Mouse (Mus musculus): ENCODE results near the gene Rnft2. TPM values are rescaled to one million over a fixed set of nuclear protein-coding genes. Genes with fewer than 3 reads are reported as not detected.

Rnft2 gene
- polyA plus RNA-seq, 2 experiments, result 0.04 to 1.1 TPM

GRCm38 (mm10) chr5:118164581-118164980 lies 80.3 kb downstream of the Rnft2 start, which contains the start of gene Hrk:
TSS of gene Hrk (plus strand) at chr5:118164648.
- DNase-seq (ENCODE audit: low read depth in 3 of 3, low spot score in 3 of 3) (no peak), ATAC-seq (ENCODE audit: insufficient read depth) (no peak)
- Histone ChIP-seq H3K36me3 (replicated peaks; ENCODE audit: control insufficient read depth, insufficient read depth, low read depth) (no peaks in the 10 kb centered on the region), H3K27ac (no peak within 1 kb of the TSS), H3K9me3 (ENCODE audit: control insufficient read depth, low read length) (no peaks in the 10 kb centered on the region), H3K9ac (replicated peaks) (no peak within 1 kb of the TSS), H3K27me3 (ENCODE audit: control insufficient read depth, insufficient read depth, low read length) (peaks cover 22% of the 10 kb centered on the region), H3K4me3 (ENCODE audit: insufficient read depth in 1 of 2, low read depth in 2 of 2, low read length in 2 of 2) (no peak within 1 kb of the TSS), H3K4me1 (replicated peaks; ENCODE audit: control insufficient read depth in 2 of 2, insufficient read depth in 2 of 2, low read length in 1 of 2) (no peaks in the 10 kb centered on the region), H3K4me2 (ENCODE audit: low read depth) (no peak within 1 kb of the TSS)
- no peak for TF ChIP-seq CTCF (IDR thresholded peaks at IDR 0.05; ENCODE audit: low read depth)
- TF ChIP-seq EP300 (IDR thresholded peaks at IDR 0.05; ENCODE audit: low read depth), result no peak
- 49% methylated on average over 12 of the region's 12 CpGs for WGBS (ENCODE audit: insufficient replicate concordance)

- TF ChIP-seq EP300 (IDR thresholded peaks at IDR 0.05; ENCODE audit: low read depth) (no peak), CTCF (IDR thresholded peaks at IDR 0.05; ENCODE audit: low read depth) (no peak)
- no peaks in the 10 kb centered on the region for H3K9me3 ChIP-seq (ENCODE audit: control insufficient read depth, low read length)
- no peak overlapping the region for H3K27ac ChIP-seq
- WGBS (ENCODE audit: insufficient replicate concordance), result 12% methylated on average over 4 of the region's 4 CpGs
- DNase-seq (ENCODE audit: low read depth in 3 of 3, low spot score in 3 of 3) (no peak), ATAC-seq (ENCODE audit: insufficient read depth) (no peak)
- H3K36me3 ChIP-seq (replicated peaks; ENCODE audit: control insufficient read depth, insufficient read depth, low read depth), result no peaks in the 10 kb centered on the region
- peaks cover 0 to 12% of the 10 kb centered on the region in 2 experiments; a peak in 2 of 4 replicates for H3K4me1 ChIP-seq (replicated peaks; ENCODE audit: control insufficient read depth in 2 of 2, insufficient read depth in 2 of 2, low read length in 1 of 2)
- H3K9ac ChIP-seq (replicated peaks), result no peak overlapping the region
- H3K4me2 ChIP-seq (ENCODE audit: low read depth), result no peak overlapping the region
- no peaks in the 10 kb centered on the region; the same call in 1 of the 2 replicates for H3K27me3 ChIP-seq (ENCODE audit: control insufficient read depth, insufficient read depth, low read length)
- H3K4me3 ChIP-seq (ENCODE audit: insufficient read depth in 1 of 2, low read depth in 2 of 2, low read length in 2 of 2), result no peak overlapping the region
These were observed 84.2 kb downstream of the Rnft2 start for GRCm38 (mm10) chr5:118160691-118161090.

GRCm38 (mm10) chr5:118156976-118157375 lies 87.9 kb downstream of the Rnft2 start:
- 52% methylated on average over 4 of the region's 4 CpGs for WGBS (ENCODE audit: insufficient replicate concordance)
- Histone ChIP-seq H3K9me3 (ENCODE audit: control insufficient read depth, low read length) (no peaks in the 10 kb centered on the region), H3K27me3 (ENCODE audit: control insufficient read depth, insufficient read depth, low read length) (no peaks in the 10 kb centered on the region; the same call in 1 of the 2 replicates), H3K9ac (replicated peaks) (no peak overlapping the region), H3K4me3 (ENCODE audit: insufficient read depth in 1 of 2, low read depth in 2 of 2, low read length in 2 of 2) (no peak overlapping the region), H3K4me2 (ENCODE audit: low read depth) (no peak overlapping the region), H3K36me3 (replicated peaks; ENCODE audit: control insufficient read depth, insufficient read depth, low read depth) (no peaks in the 10 kb centered on the region), H3K4me1 (replicated peaks; ENCODE audit: control insufficient read depth in 2 of 2, insufficient read depth in 2 of 2, low read length in 1 of 2) (peaks cover 4 to 18% of the 10 kb centered on the region in 2 experiments; a peak in 2 of 4 replicates), H3K27ac (no peak overlapping the region)
- TF ChIP-seq CTCF (IDR thresholded peaks at IDR 0.05; ENCODE audit: low read depth), result no peak
- TF ChIP-seq EP300 (IDR thresholded peaks at IDR 0.05; ENCODE audit: low read depth), result no peak
- peak; percentile 36 for ATAC-seq (ENCODE audit: insufficient read depth)
- peak; percentile 27 to 42 (median 41) for DNase-seq (ENCODE audit: low read depth in 3 of 3, low spot score in 3 of 3)

GRCm38 (mm10) chr5:118155565-118155947 lies 89.4 kb downstream of the Rnft2 start:
- Histone ChIP-seq H3K9ac (replicated peaks) (peak overlapping the region; percentile 79; the same call in 1 of the 2 replicates), H3K4me1 (replicated peaks; ENCODE audit: control insufficient read depth in 2 of 2, insufficient read depth in 2 of 2, low read length in 1 of 2) (peaks cover 4 to 18% of the 10 kb centered on the region in 2 experiments; a peak in 2 of 4 replicates), H3K9me3 (ENCODE audit: control insufficient read depth, low read length) (no peaks in the 10 kb centered on the region), H3K36me3 (replicated peaks; ENCODE audit: control insufficient read depth, insufficient read depth, low read depth) (no peaks in the 10 kb centered on the region), H3K4me3 (ENCODE audit: insufficient read depth in 1 of 2, low read depth in 2 of 2, low read length in 2 of 2) (peak overlapping the region; percentile 88 to 97), H3K27me3 (ENCODE audit: control insufficient read depth, insufficient read depth, low read length) (no peaks in the 10 kb centered on the region), H3K27ac (no peak overlapping the region), H3K4me2 (ENCODE audit: low read depth) (peak overlapping the region; percentile 77)
- DNase-seq (ENCODE audit: low read depth in 3 of 3, low spot score in 3 of 3) (no peak), ATAC-seq (ENCODE audit: insufficient read depth) (no peak)
- no peak for TF ChIP-seq EP300 (IDR thresholded peaks at IDR 0.05; ENCODE audit: low read depth)
- no peak for TF ChIP-seq CTCF (IDR thresholded peaks at IDR 0.05; ENCODE audit: low read depth)
- WGBS (ENCODE audit: insufficient replicate concordance), result 18% methylated on average over 9 of the region's 9 CpGs

GRCm38 (mm10) chr5:118154839-118155564 lies 89.9 kb downstream of the Rnft2 start, which contains the start of gene Fbxw8:
TSS of gene Fbxw8 (minus strand) at chr5:118155464.
- H3K4me1 ChIP-seq (replicated peaks; ENCODE audit: control insufficient read depth in 2 of 2, insufficient read depth in 2 of 2, low read length in 1 of 2), result peaks cover 4 to 18% of the 10 kb centered on the region in 2 experiments; a peak in 2 of 4 replicates
- TF ChIP-seq CTCF (IDR thresholded peaks at IDR 0.05; ENCODE audit: low read depth) (no peak), EP300 (IDR thresholded peaks at IDR 0.05; ENCODE audit: low read depth) (no peak)
- no peaks in the 10 kb centered on the region for H3K9me3 ChIP-seq (ENCODE audit: control insufficient read depth, low read length)
- no peaks in the 10 kb centered on the region for H3K36me3 ChIP-seq (replicated peaks; ENCODE audit: control insufficient read depth, insufficient read depth, low read depth)
- H3K9ac ChIP-seq (replicated peaks), result peak within 1 kb of the TSS; percentile 79
- DNase-seq (ENCODE audit: low read depth in 3 of 3, low spot score in 3 of 3) (peak; percentile 65 to 72 (median 70)), ATAC-seq (ENCODE audit: insufficient read depth) (peak; percentile 81)
- H3K4me3 ChIP-seq (ENCODE audit: insufficient read depth in 1 of 2, low read depth in 2 of 2, low read length in 2 of 2), result peak within 1 kb of the TSS; percentile 88 to 97
- H3K4me2 ChIP-seq (ENCODE audit: low read depth), result peak within 1 kb of the TSS; percentile 77
- H3K27me3 ChIP-seq (ENCODE audit: control insufficient read depth, insufficient read depth, low read length), result no peaks in the 10 kb centered on the region
- WGBS (ENCODE audit: insufficient replicate concordance), result under 1% methylated on average over 58 of the region's 67 CpGs
- no peak within 1 kb of the TSS for H3K27ac ChIP-seq

Data from liver, embryonic 14.5 days (tissue).